Mouse (Mus musculus) stomach, postnatal 0 days (tissue): Measurements from ENCODE around the gene Ercc6l2.

ENCODE experiments used
- CTCF ChIP-seq: IDR thresholded peaks from 2 replicates; pipeline ENCODE4 v1.5.1; 2016; ENCODE audit warnings: antibody characterized with exemption, low read depth, mild to moderate bottlenecking, moderate library complexity
- EP300 ChIP-seq: optimal IDR thresholded peaks from 2 replicates; pipeline ENCODE3; 2016; ENCODE audit warnings: antibody characterized with exemption

- TF ChIP-seq EP300 (peak; percentile 100), CTCF (no peak; the same call in 1 of the 2 replicates)
Observed at GRCm38 (mm10) chr13:63814746-63815681, at the start of gene Ercc6l2.
